Mouse (Mus musculus): Measurements from ENCODE around the gene Cbr2. TPM values are rescaled to one million over a fixed set of nuclear protein-coding genes. Genes with fewer than 3 reads are reported as not detected.
"Not testable (repeated sequence)": the region's sequence is repeated elsewhere in the genome, so short reads cannot be mapped to it uniquely, and the experiment has no call there.

Gene Cbr2
- polyA plus RNA-seq, 1 experiment from 2014 or later: 0.82 TPM

DNA sequence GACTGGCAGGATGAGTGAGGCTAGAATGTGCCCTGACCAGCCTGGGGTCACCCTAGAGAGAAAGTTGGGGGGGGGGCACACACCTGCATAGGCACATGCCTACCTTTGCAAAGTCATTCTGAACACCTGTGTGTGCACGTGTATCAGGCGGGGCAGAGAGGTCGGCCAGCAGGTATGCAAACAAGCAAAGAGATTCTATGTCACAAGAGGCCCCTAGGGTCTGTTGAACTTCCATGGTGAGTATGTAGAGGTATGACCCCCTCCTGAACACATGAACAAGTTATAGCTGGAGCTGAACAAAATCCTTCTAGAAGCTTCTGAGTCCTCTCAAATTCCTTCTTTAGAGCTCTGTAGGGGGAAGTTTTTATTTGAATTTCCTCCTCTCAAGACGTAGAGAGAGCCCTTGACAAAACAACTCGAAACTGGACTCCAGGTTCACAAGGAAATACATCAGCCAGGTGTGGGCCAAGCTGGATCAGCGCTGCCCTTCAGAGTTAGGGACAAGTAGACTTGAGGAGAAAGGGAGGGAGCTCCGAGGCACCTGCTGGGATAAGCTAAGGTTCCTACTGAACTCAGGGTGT lies 12.3 kb upstream of the Cbr2 start:
- no peaks in the 10 kb centered on the region for H3K9me3 ChIP-seq (ENCODE audit: control insufficient read depth, low read length)
- WGBS: 84% methylated on average over 7 of the region's 7 CpGs
- ATAC-seq (ENCODE audit: low FRiP score): no peak
- no peak overlapping the region for H3K4me3 ChIP-seq (ENCODE audit: low read depth, low read length)
- H3K4me1 ChIP-seq (replicated peaks; ENCODE audit: control insufficient read depth, insufficient read depth, low read length): no peaks in the 10 kb centered on the region
- no peak overlapping the region for H3K27ac ChIP-seq (ENCODE audit: low read depth, low read length)
- no peak for DNase-seq (ENCODE audit: low spot score)
- H3K36me3 ChIP-seq (ENCODE audit: control insufficient read depth, insufficient read depth, low read length): no peaks in the 10 kb centered on the region
- no peak overlapping the region for H3K9ac ChIP-seq (ENCODE audit: low read depth, low read length)
- no peaks in the 10 kb centered on the region for H3K27me3 ChIP-seq (ENCODE audit: control insufficient read depth, insufficient read depth, low read length)
- no peak overlapping the region for H3K4me2 ChIP-seq (replicated peaks; ENCODE audit: low read depth, low read length)

DNA sequence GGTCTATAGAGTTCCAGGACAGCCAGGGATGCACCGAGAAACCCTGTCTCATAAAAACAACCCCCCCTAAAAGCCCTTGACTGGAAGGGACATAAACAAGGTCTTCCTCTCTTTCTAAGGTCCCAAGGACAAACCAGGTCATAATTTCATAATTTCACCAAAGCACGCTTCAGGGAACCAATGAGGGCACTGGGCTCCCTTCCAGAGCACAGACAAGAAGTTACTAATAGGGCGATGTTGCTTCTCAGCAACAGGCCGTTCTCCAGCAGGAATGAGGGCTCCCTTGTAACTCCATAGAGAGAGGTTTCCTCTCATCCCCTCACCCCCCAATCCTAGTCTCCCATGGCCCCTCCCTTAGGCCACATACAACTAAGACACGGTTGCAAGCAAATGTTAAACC lies 9.1 kb upstream of the Cbr2 start:
- H3K4me3 ChIP-seq (ENCODE audit: low read depth, low read length): no peak overlapping the region
- no peaks in the 10 kb centered on the region for H3K36me3 ChIP-seq (ENCODE audit: control insufficient read depth, insufficient read depth, low read length)
- H3K27me3 ChIP-seq (ENCODE audit: control insufficient read depth, insufficient read depth, low read length): no peaks in the 10 kb centered on the region
- H3K27ac ChIP-seq (ENCODE audit: low read depth, low read length): no peak overlapping the region
- ATAC-seq (ENCODE audit: low FRiP score) (no peak), DNase-seq (ENCODE audit: low spot score) (no peak)
- H3K4me2 ChIP-seq (replicated peaks; ENCODE audit: low read depth, low read length): no peak overlapping the region
- 87% methylated on average over 5 of the region's 5 CpGs for WGBS
- H3K4me1 ChIP-seq (replicated peaks; ENCODE audit: control insufficient read depth, insufficient read depth, low read length): no peaks in the 10 kb centered on the region
- no peaks in the 10 kb centered on the region for H3K9me3 ChIP-seq (ENCODE audit: control insufficient read depth, low read length)
- no peak overlapping the region for H3K9ac ChIP-seq (ENCODE audit: low read depth, low read length)

DNA sequence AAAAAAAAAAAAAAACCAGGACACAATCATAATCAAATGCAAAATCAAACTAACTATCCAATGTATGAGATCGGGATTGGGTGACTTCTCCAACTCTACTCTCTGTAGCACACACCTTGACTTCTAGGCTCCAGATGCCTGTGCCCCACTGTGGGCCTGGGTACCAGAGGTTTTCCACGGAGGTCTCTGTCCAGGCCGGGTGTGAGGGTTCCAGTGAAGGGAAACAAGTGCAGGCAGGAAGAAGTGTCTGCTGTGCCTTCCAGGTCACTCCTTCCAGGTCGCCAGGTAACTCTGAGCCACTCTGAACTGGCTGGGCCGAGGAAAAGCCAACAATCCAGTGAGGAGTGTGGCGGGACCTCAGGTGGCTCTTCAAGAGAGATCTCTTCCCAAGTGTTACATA lies 4.5 kb upstream of the Cbr2 start:
- DNase-seq (ENCODE audit: low spot score): no peak
- WGBS: 79% methylated on average over 6 of the region's 6 CpGs
- no peak for ATAC-seq (ENCODE audit: low FRiP score)
- Histone ChIP-seq H3K36me3 (ENCODE audit: control insufficient read depth, insufficient read depth, low read length) (no peaks in the 10 kb centered on the region), H3K27ac (ENCODE audit: low read depth, low read length) (no peak overlapping the region), H3K4me1 (replicated peaks; ENCODE audit: control insufficient read depth, insufficient read depth, low read length) (no peaks in the 10 kb centered on the region), H3K9me3 (ENCODE audit: control insufficient read depth, low read length) (no peaks in the 10 kb centered on the region), H3K27me3 (ENCODE audit: control insufficient read depth, insufficient read depth, low read length) (no peaks in the 10 kb centered on the region), H3K4me2 (replicated peaks; ENCODE audit: low read depth, low read length) (no peak overlapping the region), H3K9ac (ENCODE audit: low read depth, low read length) (no peak overlapping the region), H3K4me3 (ENCODE audit: low read depth, low read length) (no peak overlapping the region)

DNA sequence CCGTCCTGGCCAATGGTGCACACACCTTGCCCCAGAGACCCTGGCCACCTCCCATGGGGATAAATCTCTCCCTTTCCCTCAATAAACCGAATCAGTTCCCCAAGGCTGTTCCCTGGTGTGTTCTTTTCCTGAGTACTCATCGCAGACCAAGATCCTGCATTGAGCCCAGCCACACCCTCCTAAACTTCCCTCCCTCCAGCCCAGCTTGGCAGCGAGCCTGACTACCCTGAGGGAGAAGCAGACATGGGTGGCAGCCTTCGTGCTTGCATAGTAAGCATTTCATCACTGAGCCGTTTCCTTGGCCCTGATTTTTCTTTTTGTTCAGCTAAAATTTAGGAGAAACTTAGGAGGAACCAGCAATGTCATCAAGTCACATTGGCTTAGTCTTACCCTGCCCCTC lies 1.6 kb upstream of the Cbr2 start:
- Histone ChIP-seq H3K9ac (ENCODE audit: low read depth, low read length) (no peak overlapping the region), H3K4me1 (replicated peaks; ENCODE audit: control insufficient read depth, insufficient read depth, low read length) (no peaks in the 10 kb centered on the region), H3K27me3 (ENCODE audit: control insufficient read depth, insufficient read depth, low read length) (no peaks in the 10 kb centered on the region), H3K4me2 (replicated peaks; ENCODE audit: low read depth, low read length) (no peak overlapping the region), H3K27ac (ENCODE audit: low read depth, low read length) (no peak overlapping the region), H3K9me3 (ENCODE audit: control insufficient read depth, low read length) (no peaks in the 10 kb centered on the region), H3K36me3 (ENCODE audit: control insufficient read depth, insufficient read depth, low read length) (no peaks in the 10 kb centered on the region), H3K4me3 (ENCODE audit: low read depth, low read length) (no peak overlapping the region)
- WGBS: 72% methylated on average over 6 of the region's 6 CpGs
- ATAC-seq (ENCODE audit: low FRiP score): no peak
- DNase-seq (ENCODE audit: low spot score): no peak

DNA sequence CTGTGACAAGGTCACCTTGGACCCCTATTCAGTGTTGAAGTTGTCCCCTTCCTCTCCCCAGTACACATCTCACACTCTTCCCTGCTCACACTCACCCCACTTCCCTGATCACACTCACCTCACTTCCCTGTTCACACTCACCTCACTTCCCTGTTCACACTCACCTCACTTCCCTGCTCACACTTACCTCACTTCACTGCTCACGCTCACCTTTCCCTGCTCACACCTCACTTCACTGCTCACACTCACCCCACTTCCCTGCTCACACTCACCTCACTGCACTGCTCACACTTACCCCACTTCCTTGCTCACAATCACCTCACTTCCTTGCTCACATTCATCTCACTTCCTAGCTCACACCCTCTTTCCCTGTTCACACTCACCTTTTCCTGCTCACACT lies 519 bp downstream of the Cbr2 start:
- Histone ChIP-seq H3K9me3 (ENCODE audit: control insufficient read depth, low read length) (no peaks in the 10 kb centered on the region), H3K36me3 (ENCODE audit: control insufficient read depth, insufficient read depth, low read length) (no peaks in the 10 kb centered on the region), H3K4me3 (ENCODE audit: low read depth, low read length) (no peak overlapping the region), H3K27me3 (ENCODE audit: control insufficient read depth, insufficient read depth, low read length) (no peaks in the 10 kb centered on the region), H3K9ac (ENCODE audit: low read depth, low read length) (no peak overlapping the region), H3K27ac (ENCODE audit: low read depth, low read length) (no peak overlapping the region), H3K4me1 (replicated peaks; ENCODE audit: control insufficient read depth, insufficient read depth, low read length) (no peaks in the 10 kb centered on the region), H3K4me2 (replicated peaks; ENCODE audit: low read depth, low read length) (no peak overlapping the region)
- WGBS: 88% methylated on average over 1 of the region's 1 CpGs
- no peak for DNase-seq (ENCODE audit: low spot score)
- ATAC-seq (ENCODE audit: low FRiP score): no peak

DNA sequence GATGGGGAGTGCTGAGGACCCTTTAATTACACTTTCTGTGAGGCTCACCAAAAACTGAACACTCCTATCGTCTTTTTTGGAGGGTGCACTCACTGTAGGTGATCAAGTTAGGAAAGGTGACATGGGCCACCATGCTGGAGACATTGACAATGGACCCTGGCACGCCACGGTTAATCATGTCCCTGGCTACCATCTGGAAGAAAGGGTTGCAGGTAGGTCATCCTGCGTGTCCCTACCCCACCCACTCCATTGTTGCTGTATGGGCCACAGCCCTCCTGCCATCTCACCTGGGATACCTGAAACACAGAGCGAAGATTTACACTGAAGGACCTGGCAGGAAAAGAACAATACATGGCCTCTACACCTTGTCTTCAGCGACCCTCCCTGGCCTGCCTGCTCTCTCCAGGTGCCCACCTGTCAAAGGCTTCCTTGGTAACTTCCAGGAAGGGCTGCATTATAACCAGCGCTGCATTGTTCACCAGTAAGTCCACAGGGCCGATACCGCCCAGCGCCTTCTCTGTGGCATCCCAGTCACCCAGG lies 1.5 kb downstream of the Cbr2 start:
- Histone ChIP-seq H3K9me3 (ENCODE audit: control insufficient read depth, low read length) (no peaks in the 10 kb centered on the region), H3K27me3 (ENCODE audit: control insufficient read depth, insufficient read depth, low read length) (no peaks in the 10 kb centered on the region), H3K4me2 (replicated peaks; ENCODE audit: low read depth, low read length) (no peak overlapping the region), H3K9ac (ENCODE audit: low read depth, low read length) (no peak overlapping the region), H3K27ac (ENCODE audit: low read depth, low read length) (no peak overlapping the region), H3K36me3 (ENCODE audit: control insufficient read depth, insufficient read depth, low read length) (no peaks in the 10 kb centered on the region), H3K4me3 (ENCODE audit: low read depth, low read length) (no peak overlapping the region), H3K4me1 (replicated peaks; ENCODE audit: control insufficient read depth, insufficient read depth, low read length) (no peaks in the 10 kb centered on the region)
- DNase-seq (ENCODE audit: low spot score) (no peak), ATAC-seq (ENCODE audit: low FRiP score) (no peak)
- WGBS: 88% methylated on average over 10 of the region's 10 CpGs

DNA sequence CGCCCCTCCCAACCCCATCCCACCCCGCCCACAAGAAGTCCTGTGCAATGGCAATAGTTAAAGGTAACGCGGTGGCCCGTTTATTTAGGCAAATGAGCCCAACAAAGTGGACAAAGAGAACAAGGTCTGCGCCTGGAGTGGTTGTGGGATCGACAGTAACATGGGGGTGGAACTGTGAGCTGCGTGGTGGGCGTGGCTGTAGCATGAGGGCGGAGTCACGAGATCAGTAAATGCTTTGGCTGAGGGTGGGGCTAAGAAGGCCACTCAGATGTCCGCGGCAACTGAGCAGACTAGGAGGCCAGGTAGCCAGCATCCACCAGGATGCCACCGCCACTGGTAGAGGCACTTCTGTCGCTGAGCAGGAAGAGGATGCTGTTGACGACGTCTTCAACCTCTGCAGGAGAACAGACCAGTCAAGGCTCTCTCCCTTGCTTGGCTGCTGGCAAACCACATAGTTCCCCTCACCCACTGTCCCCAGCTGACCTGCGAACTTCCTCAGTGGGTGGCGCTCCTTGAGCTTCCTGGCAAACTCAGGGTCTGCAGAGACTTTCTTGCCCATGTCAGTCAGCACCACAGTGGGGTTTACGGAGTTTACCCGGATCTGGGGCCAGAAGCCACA lies 2.4 kb downstream of the Cbr2 start:
- peak overlapping the region; percentile 23; the same call in 1 of the 2 replicates for H3K4me2 ChIP-seq (replicated peaks; ENCODE audit: low read depth, low read length)
- H3K27me3 ChIP-seq (ENCODE audit: control insufficient read depth, insufficient read depth, low read length); H3K36me3 ChIP-seq (ENCODE audit: control insufficient read depth, insufficient read depth, low read length); H3K4me3 ChIP-seq (ENCODE audit: low read depth, low read length); H3K9ac ChIP-seq (ENCODE audit: low read depth, low read length); H3K4me1 ChIP-seq (replicated peaks; ENCODE audit: control insufficient read depth, insufficient read depth, low read length); H3K9me3 ChIP-seq (ENCODE audit: control insufficient read depth, low read length); ATAC-seq (ENCODE audit: low FRiP score); H3K27ac ChIP-seq (ENCODE audit: low read depth, low read length): not testable (repeated sequence)
- WGBS: 1% methylated on average over 17 of the region's 21 CpGs
- DNase-seq (ENCODE audit: low spot score): peak; percentile 72

DNA sequence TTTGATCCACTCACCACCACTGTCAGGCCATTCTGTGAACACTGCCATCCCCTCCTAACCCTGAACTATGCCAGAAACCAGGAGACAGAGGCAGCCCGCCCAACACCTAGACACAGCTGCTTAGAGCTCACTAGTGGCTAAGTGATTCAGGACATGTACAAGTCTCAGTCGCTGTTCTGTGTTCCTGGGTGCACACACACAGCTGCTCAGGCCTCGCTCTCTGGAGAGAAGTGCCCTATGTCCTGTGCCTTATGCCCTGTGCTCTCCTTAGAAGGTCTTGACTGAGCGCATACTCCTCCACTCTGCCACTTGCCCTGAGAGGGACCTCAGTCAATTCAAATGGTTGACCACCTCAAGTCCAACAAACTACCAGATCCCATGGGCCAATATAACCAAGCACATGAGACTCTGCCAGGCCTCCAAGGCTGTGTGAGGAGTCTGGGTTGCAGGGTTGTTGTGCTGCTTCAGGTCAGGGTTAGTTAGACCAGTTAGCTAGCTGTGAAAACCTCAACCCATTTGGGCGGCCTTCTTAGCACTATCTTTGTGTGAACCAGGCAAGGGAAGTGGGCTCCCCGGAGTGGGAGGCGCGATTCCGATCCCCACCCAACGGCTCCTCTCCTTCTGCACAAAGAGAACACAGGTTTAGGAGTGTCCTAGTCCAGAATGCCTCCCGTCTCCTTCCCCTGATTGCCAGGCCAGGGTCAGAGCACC lies 3.2 kb downstream of the Cbr2 start:
- no peak overlapping the region for H3K4me3 ChIP-seq (ENCODE audit: low read depth, low read length)
- no peak for ATAC-seq (ENCODE audit: low FRiP score)
- H3K9ac ChIP-seq (ENCODE audit: low read depth, low read length): no peak overlapping the region

DNA sequence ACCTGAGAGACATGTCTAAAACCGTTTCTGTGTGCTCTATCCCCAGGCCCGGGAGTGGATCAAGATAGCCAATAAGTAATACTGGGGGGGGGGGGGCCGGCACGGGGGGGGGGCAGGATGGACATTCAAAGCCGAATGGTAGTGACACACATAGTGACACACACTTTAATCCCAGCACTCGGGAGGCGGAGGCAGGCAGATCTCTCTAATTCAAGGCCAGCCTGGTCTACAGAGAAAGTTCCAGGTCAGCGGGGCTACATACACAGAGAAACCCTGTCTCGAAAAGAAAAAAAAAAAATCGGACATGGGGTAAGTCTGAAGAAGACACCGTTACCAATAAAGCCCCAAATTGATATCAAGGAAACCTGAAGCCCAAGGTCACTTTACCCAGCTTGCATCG lies 4.3 kb downstream of the Cbr2 start:
- H3K36me3 ChIP-seq (ENCODE audit: control insufficient read depth, insufficient read depth, low read length): no peaks in the 10 kb centered on the region
- no peaks in the 10 kb centered on the region for H3K9me3 ChIP-seq (ENCODE audit: control insufficient read depth, low read length)
- no peak overlapping the region for H3K4me2 ChIP-seq (replicated peaks; ENCODE audit: low read depth, low read length)
- no peak overlapping the region for H3K9ac ChIP-seq (ENCODE audit: low read depth, low read length)
- no peak overlapping the region for H3K27ac ChIP-seq (ENCODE audit: low read depth, low read length)
- no peak overlapping the region for H3K4me3 ChIP-seq (ENCODE audit: low read depth, low read length)
- 58% methylated on average over 12 of the region's 12 CpGs for WGBS
- ATAC-seq (ENCODE audit: low FRiP score) (no peak), DNase-seq (ENCODE audit: low spot score) (no peak)
- H3K4me1 ChIP-seq (replicated peaks; ENCODE audit: control insufficient read depth, insufficient read depth, low read length): no peaks in the 10 kb centered on the region
- H3K27me3 ChIP-seq (ENCODE audit: control insufficient read depth, insufficient read depth, low read length): no peaks in the 10 kb centered on the region

More for the DNA sequence above, 3.2 kb downstream of the Cbr2 start:
- H3K4me2 ChIP-seq (replicated peaks; ENCODE audit: low read depth, low read length): no peak overlapping the region; the same call in 1 of the 2 replicates
- DNase-seq (ENCODE audit: low spot score): no peak
- 76% methylated on average over 11 of the region's 11 CpGs for WGBS
- no peaks in the 10 kb centered on the region for H3K36me3 ChIP-seq (ENCODE audit: control insufficient read depth, insufficient read depth, low read length)
- no peaks in the 10 kb centered on the region for H3K4me1 ChIP-seq (replicated peaks; ENCODE audit: control insufficient read depth, insufficient read depth, low read length)
- no peaks in the 10 kb centered on the region for H3K9me3 ChIP-seq (ENCODE audit: control insufficient read depth, low read length)
- no peak overlapping the region for H3K27ac ChIP-seq (ENCODE audit: low read depth, low read length)
- no peaks in the 10 kb centered on the region for H3K27me3 ChIP-seq (ENCODE audit: control insufficient read depth, insufficient read depth, low read length)
